Mouse (Mus musculus): ENCODE measurements around the gene Eri3. TPM values are rescaled to one million over a fixed set of nuclear protein-coding genes. Genes with fewer than 3 reads are reported as not detected.
A peak's percentile ranks its signal among the peaks of the same experiment; 100 is the strongest.

Eri3 gene
- polyA plus RNA-seq, 1 experiment from 2014 or later, result 140 TPM

DNA sequence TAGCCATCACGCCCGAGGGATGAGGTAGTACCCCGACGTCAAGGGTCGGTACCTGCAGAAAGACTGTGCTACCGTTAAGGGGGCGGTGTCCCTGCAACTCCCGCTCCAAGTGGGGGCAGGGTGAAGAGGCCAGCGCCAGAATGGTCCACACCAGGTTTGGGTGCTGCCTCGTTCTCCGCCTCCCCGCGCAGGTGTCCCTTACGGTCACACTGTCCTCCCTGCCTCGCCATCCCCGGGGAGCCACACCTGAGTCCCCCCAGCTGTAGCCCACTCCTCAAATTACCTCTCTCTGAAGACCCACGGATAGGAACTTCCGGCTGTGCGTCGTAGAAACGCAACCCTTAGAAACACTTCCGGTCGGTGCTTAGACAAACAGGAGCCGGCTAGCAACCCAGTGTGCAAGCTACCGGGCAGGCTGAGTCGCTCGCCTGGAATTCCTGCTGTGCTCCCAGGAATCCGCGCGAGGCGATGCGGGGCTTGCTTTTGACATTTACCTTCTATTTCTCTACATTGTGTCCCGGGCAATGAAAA, 131.8 kb downstream of the Eri3 start, which contains the start of gene Dmap1:
Gene Dmap1, minus strand, starts transcription at position 343 of the 531 bp plus-strand sequence.
- H3K36me3 ChIP-seq (ENCODE audit: control insufficient read depth, insufficient read depth, low read length), result no peaks in the 10 kb centered on the region; the same call in 1 of the 2 replicates
- no peaks in the 10 kb centered on the region for H3K9me3 ChIP-seq (ENCODE audit: control insufficient read depth, low read length)
- peak within 1 kb of the TSS; percentile 83 for H3K9ac ChIP-seq (ENCODE audit: low read length)
- under 1% methylated on average over 33 of the region's 33 CpGs for WGBS
- H3K4me3 ChIP-seq (ENCODE audit: low read depth, low read length), result peak within 1 kb of the TSS; percentile 87
- H3K27me3 ChIP-seq (ENCODE audit: control insufficient read depth, insufficient read depth, low read length), result no peaks in the 10 kb centered on the region
- DNase-seq (ENCODE audit: low spot score) (peak; percentile 97), ATAC-seq (ENCODE audit: insufficient number of reproducible peaks, low FRiP score, low TSS enrichment, low read depth) (peak; percentile 80)
- H3K4me2 ChIP-seq (ENCODE audit: low read depth, severe bottlenecking), result peak within 1 kb of the TSS; percentile 84
- peaks cover 4% of the 10 kb centered on the region for H3K4me1 ChIP-seq (ENCODE audit: control insufficient read depth, insufficient read depth, low read length)
- H3K27ac ChIP-seq (replicated peaks; ENCODE audit: low read depth, low read length), result no peak within 1 kb of the TSS

DNA sequence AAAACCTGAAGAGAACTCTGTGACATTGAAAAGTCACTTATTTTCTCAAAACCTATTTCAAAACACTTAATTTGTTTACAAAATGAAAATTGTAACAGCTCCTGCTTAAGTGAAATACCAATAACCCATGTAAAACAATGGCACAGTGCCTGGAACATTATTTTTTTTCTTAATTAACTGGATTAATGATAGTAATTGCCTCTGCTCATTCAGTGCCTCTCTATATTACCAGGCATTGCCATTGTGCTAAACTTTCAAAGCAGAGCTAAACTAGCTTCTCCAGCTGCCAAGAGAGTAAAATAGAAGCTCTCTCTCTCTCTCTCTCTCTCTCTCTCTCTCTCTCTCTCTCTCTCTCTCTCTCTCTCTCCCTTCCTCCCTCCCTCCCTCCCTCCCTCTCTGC, 132.3 kb downstream of the Eri3 start:
- no peak for ATAC-seq (ENCODE audit: insufficient number of reproducible peaks, low FRiP score, low TSS enrichment, low read depth)
- Histone ChIP-seq H3K4me1 (ENCODE audit: control insufficient read depth, insufficient read depth, low read length) (peaks cover 4% of the 10 kb centered on the region), H3K4me2 (ENCODE audit: low read depth, severe bottlenecking) (peak overlapping the region; percentile 84; the same call in 1 of the 2 replicates), H3K27ac (replicated peaks; ENCODE audit: low read depth, low read length) (no peak overlapping the region), H3K9ac (ENCODE audit: low read length) (no peak overlapping the region), H3K9me3 (ENCODE audit: control insufficient read depth, low read length) (no peaks in the 10 kb centered on the region), H3K36me3 (ENCODE audit: control insufficient read depth, insufficient read depth, low read length) (no peaks in the 10 kb centered on the region; the same call in 1 of the 2 replicates), H3K27me3 (ENCODE audit: control insufficient read depth, insufficient read depth, low read length) (no peaks in the 10 kb centered on the region), H3K4me3 (ENCODE audit: low read depth, low read length) (peak overlapping the region; percentile 87; the same call in 1 of the 2 replicates)
- no peak for DNase-seq (ENCODE audit: low spot score)

DNA sequence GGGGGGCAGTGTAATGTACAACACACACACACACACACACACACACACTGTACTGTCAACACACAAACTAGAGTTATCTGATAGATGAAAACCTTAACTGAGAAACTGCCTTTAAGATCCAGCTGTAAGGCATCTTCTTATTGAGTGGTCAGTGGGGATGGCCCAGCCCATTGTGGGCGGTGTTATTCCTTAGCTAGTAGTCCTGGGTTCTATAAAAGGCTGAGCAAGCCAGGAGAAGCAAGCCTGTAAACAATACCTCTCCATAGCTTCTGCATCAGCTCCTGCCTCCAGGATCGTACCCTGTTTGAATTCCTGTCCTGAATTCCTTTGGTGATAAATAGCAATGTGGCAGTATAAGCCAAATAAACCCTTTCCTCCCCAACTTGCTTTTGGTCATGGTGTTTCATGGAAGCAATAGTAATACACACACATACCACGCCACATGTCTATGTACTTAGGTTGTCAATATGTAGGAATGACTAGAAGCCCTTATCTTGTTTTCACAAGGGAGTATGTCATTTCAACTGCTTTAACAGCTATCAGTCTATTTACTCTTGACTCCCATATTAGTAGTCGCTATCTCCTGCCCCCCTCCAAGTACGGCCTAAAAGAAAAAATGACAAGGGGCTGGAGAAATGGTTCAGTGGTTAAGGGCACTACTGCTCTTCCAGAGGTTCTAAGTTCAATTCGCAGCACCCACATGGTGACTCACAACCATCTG, 133.0 kb downstream of the Eri3 start:
- Histone ChIP-seq H3K9ac (ENCODE audit: low read length) (no peak overlapping the region), H3K27me3 (ENCODE audit: control insufficient read depth, insufficient read depth, low read length) (no peaks in the 10 kb centered on the region), H3K27ac (replicated peaks; ENCODE audit: low read depth, low read length) (no peak overlapping the region), H3K9me3 (ENCODE audit: control insufficient read depth, low read length) (no peaks in the 10 kb centered on the region), H3K36me3 (ENCODE audit: control insufficient read depth, insufficient read depth, low read length) (no peaks in the 10 kb centered on the region; the same call in 1 of the 2 replicates), H3K4me1 (ENCODE audit: control insufficient read depth, insufficient read depth, low read length) (peaks cover 4% of the 10 kb centered on the region), H3K4me3 (ENCODE audit: low read depth, low read length) (no peak overlapping the region), H3K4me2 (ENCODE audit: low read depth, severe bottlenecking) (no peak overlapping the region)
- DNase-seq (ENCODE audit: low spot score), result no peak
- WGBS, result 87% methylated on average over 6 of the region's 6 CpGs
- ATAC-seq (ENCODE audit: insufficient number of reproducible peaks, low FRiP score, low TSS enrichment, low read depth), result no peak

DNA sequence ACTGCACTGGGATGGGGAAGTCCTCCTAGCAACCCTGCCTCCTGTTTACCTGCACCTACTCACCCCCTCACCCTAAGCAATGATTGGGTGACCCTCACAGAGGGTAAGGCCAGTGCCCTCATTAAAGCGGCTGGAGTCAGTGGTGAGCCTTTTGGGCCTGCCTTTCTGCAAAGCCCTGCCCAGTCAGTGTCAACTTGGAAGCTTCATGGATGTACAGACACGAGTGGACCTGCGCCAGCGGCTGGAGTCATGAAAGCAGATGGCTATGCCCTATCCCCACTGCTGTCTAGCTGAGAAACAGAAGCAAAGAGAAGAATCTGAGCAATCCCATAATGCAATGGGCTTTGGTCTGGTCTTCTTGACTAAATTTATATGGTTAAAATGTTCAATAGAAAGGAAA, 136.2 kb downstream of the Eri3 start:
- WGBS, result 89% methylated on average over 4 of the region's 4 CpGs
- H3K9ac ChIP-seq (ENCODE audit: low read length), result no peak overlapping the region
- H3K27ac ChIP-seq (replicated peaks; ENCODE audit: low read depth, low read length), result no peak overlapping the region

DNA sequence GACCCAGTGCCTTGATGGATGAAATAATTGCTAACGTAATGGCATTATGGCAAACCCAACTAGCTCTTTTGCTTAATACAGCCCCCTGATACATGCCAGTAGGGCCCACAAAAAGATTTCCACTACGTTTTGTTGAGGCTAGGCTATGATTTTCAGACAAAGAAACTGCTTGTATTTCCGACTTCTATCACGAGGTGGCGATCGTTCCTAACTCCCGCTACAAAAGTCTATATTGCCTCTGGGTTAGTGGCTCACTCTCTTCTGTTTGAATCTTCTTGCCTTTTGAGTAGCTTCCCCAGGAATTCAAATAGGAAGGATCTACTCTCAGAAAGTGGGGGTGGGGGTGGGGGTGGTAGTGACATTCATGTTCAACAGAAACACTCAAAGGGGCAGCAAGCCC, 155.2 kb downstream of the Eri3 start:
- DNase-seq (ENCODE audit: low spot score), result peak; percentile 78
- H3K9ac ChIP-seq (ENCODE audit: low read length), result no peak overlapping the region
- no peaks in the 10 kb centered on the region for H3K36me3 ChIP-seq (ENCODE audit: control insufficient read depth, insufficient read depth, low read length)
- no peaks in the 10 kb centered on the region for H3K27me3 ChIP-seq (ENCODE audit: control insufficient read depth, insufficient read depth, low read length)
- 5% methylated on average over 7 of the region's 7 CpGs for WGBS
- H3K4me2 ChIP-seq (ENCODE audit: low read depth, severe bottlenecking), result no peak overlapping the region
- H3K27ac ChIP-seq (replicated peaks; ENCODE audit: low read depth, low read length), result no peak overlapping the region
- no peak for ATAC-seq (ENCODE audit: insufficient number of reproducible peaks, low FRiP score, low TSS enrichment, low read depth)
- H3K9me3 ChIP-seq (ENCODE audit: control insufficient read depth, low read length), result no peaks in the 10 kb centered on the region
- H3K4me1 ChIP-seq (ENCODE audit: control insufficient read depth, insufficient read depth, low read length), result no peaks in the 10 kb centered on the region
- no peak overlapping the region for H3K4me3 ChIP-seq (ENCODE audit: low read depth, low read length)

More for the DNA sequence above, 136.2 kb downstream of the Eri3 start:
- no peaks in the 10 kb centered on the region for H3K27me3 ChIP-seq (ENCODE audit: control insufficient read depth, insufficient read depth, low read length)
- H3K36me3 ChIP-seq (ENCODE audit: control insufficient read depth, insufficient read depth, low read length), result no peaks in the 10 kb centered on the region
- no peak overlapping the region for H3K4me3 ChIP-seq (ENCODE audit: low read depth, low read length)
- H3K9me3 ChIP-seq (ENCODE audit: control insufficient read depth, low read length), result no peaks in the 10 kb centered on the region
- ATAC-seq (ENCODE audit: insufficient number of reproducible peaks, low FRiP score, low TSS enrichment, low read depth) (no peak), DNase-seq (ENCODE audit: low spot score) (no peak)
- H3K4me2 ChIP-seq (ENCODE audit: low read depth, severe bottlenecking), result no peak overlapping the region
- peaks cover 2% of the 10 kb centered on the region for H3K4me1 ChIP-seq (ENCODE audit: control insufficient read depth, insufficient read depth, low read length)

DNA sequence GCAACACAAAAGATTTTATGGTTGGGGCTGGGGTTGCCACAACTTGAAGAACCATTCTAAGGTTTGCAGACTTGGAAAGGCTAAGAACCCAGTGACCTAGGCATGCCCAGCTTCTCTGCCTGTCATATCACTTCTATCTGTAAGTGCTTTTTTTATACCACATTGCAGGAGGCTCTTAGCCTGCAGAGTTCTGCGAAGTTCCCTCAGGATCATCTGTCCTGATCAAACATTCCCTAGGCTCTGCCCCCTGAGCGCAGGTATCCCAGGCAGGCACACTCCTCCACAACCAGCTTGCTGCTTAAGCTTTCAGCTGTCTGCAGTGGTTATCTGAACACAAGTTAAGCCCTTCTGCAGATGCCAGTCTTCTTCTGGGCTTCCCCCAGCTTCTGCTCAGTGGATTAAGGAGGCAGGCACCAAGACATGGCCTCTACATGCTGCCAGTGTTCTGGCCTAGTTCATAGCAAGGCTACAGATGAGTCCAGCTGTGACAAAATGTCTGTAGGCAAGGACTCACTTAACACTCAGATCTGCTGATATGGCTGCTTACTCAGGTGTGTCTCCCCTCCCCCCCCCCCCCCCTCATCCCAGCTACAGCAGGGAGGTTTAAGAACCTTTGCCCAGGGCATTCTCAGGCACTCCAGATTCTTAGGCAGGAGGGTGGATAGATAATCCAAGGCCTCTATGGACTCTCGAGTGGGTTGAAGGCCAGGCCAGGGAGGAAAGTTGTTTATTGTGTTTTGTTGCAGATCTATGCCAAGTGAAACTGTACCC, 158.8 kb downstream of the Eri3 start:
- no peak for ATAC-seq (ENCODE audit: insufficient number of reproducible peaks, low FRiP score, low TSS enrichment, low read depth)
- no peak overlapping the region for H3K9ac ChIP-seq (ENCODE audit: low read length)
- WGBS, result 85% methylated on average over 3 of the region's 3 CpGs
- no peak overlapping the region for H3K27ac ChIP-seq (replicated peaks; ENCODE audit: low read depth, low read length)
- H3K4me1 ChIP-seq (ENCODE audit: control insufficient read depth, insufficient read depth, low read length), result no peaks in the 10 kb centered on the region
- no peaks in the 10 kb centered on the region for H3K36me3 ChIP-seq (ENCODE audit: control insufficient read depth, insufficient read depth, low read length)
- H3K9me3 ChIP-seq (ENCODE audit: control insufficient read depth, low read length), result no peaks in the 10 kb centered on the region
- no peaks in the 10 kb centered on the region for H3K27me3 ChIP-seq (ENCODE audit: control insufficient read depth, insufficient read depth, low read length)
- H3K4me3 ChIP-seq (ENCODE audit: low read depth, low read length), result no peak overlapping the region
- H3K4me2 ChIP-seq (ENCODE audit: low read depth, severe bottlenecking), result no peak overlapping the region
- DNase-seq (ENCODE audit: low spot score), result no peak

DNA sequence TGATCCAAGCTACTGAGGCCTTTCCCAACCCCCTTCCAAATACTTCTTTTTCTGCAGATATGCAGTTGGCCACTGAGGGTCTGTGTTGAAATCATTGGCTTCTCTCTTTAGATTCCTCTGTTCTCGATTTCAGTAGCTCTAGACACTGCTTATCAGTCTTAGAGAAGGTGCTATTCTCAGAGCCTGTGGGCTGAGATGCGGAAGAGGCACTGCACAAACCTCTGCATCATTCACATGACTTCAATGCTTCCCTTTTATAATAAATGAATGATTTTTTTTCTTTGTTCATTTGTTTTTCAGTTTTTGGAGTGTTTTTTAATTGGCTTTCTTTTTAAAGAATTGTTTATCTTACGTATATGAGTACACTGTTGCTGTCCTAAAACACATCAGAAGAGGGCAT, 162.1 kb downstream of the Eri3 start:
- H3K9me3 ChIP-seq (ENCODE audit: control insufficient read depth, low read length), result no peaks in the 10 kb centered on the region
- ATAC-seq (ENCODE audit: insufficient number of reproducible peaks, low FRiP score, low TSS enrichment, low read depth), result no peak
- H3K36me3 ChIP-seq (ENCODE audit: control insufficient read depth, insufficient read depth, low read length), result no peaks in the 10 kb centered on the region
- DNase-seq (ENCODE audit: low spot score), result no peak
- no peaks in the 10 kb centered on the region for H3K27me3 ChIP-seq (ENCODE audit: control insufficient read depth, insufficient read depth, low read length)
- H3K4me1 ChIP-seq (ENCODE audit: control insufficient read depth, insufficient read depth, low read length), result no peaks in the 10 kb centered on the region
- H3K9ac ChIP-seq (ENCODE audit: low read length), result no peak overlapping the region
- H3K4me3 ChIP-seq (ENCODE audit: low read depth, low read length), result no peak overlapping the region
- H3K27ac ChIP-seq (replicated peaks; ENCODE audit: low read depth, low read length), result no peak overlapping the region
- no peak overlapping the region for H3K4me2 ChIP-seq (ENCODE audit: low read depth, severe bottlenecking)
- WGBS, result 81% methylated on average over 3 of the region's 3 CpGs

DNA sequence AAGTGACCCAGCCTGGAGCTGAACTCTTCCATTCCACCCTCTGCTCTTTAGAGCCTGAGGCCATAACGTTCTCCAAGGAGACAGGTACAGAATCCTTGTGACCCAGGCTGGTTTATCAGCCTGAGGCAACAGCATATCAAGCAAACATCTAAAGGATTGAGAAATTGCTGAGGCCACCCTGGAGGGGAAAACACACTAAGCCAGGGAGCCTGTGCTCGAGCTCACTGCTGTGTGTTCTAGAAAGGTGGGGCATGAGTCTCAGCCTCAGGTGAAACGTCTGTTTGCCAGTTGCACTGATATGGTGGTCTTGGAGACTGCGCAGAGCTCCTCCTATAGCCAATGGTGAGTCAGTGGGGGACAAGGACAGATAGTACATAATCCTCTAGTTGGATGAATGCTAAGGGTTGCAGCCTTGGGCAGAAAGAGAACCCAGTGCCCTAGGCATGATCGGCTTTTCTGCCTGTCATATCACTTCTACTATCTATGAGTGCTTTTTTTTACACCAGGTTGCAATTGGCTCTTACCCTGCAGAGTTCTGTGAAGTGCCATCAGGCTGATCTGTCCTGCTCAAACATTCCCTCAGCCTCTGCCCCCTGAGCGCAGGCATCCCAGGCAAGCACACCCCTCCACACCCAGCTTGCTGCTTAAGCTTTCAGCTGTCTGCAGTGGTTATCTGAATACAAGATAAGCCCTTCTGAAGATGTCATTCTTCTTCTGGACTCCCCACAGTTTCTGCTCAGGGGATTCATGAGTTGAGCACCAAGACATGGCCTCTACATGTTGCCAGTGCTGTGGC, 163.3 kb downstream of the Eri3 start:
- Histone ChIP-seq H3K4me3 (ENCODE audit: low read depth, low read length) (no peak overlapping the region), H3K4me2 (ENCODE audit: low read depth, severe bottlenecking) (no peak overlapping the region), H3K9ac (ENCODE audit: low read length) (no peak overlapping the region), H3K36me3 (ENCODE audit: control insufficient read depth, insufficient read depth, low read length) (no peaks in the 10 kb centered on the region), H3K4me1 (ENCODE audit: control insufficient read depth, insufficient read depth, low read length) (no peaks in the 10 kb centered on the region), H3K27ac (replicated peaks; ENCODE audit: low read depth, low read length) (no peak overlapping the region), H3K27me3 (ENCODE audit: control insufficient read depth, insufficient read depth, low read length) (no peaks in the 10 kb centered on the region), H3K9me3 (ENCODE audit: control insufficient read depth, low read length) (no peaks in the 10 kb centered on the region)
- ATAC-seq (ENCODE audit: insufficient number of reproducible peaks, low FRiP score, low TSS enrichment, low read depth) (no peak), DNase-seq (ENCODE audit: low spot score) (no peak)
- WGBS, result 79% methylated on average over 6 of the region's 6 CpGs

All from limb, embryonic 11.5 days (tissue).